Mouse (Mus musculus) hindbrain, embryonic 12.5 days (tissue): ENCODE results near the gene Ptprs. TPM values are rescaled to one million over a fixed set of nuclear protein-coding genes. Genes with fewer than 3 reads are reported as not detected.
A peak's percentile ranks its signal among the peaks of the same experiment; 100 is the strongest.
"Not testable (repeated sequence)": the region's sequence is repeated elsewhere in the genome, so short reads cannot be mapped to it uniquely, and the experiment has no call there.

Experiments
- ATAC-seq: fragments of 200-750 bp; cut with Nextera tagmentation; 2 replicates; pipeline ENCODE4 v1.8.0; 2017; ENCODE audit warnings: moderate TSS enrichment; ENCODE audit not compliant: low FRiP score
- H3K27ac ChIP-seq: fragments of 300-500 bp; sonication (generic); 2 replicates; pipeline ENCODE4 v1.5.1; 2016; ENCODE audit warnings: mild to moderate bottlenecking
- H3K27me3 ChIP-seq: fragments of 300-500 bp; sonication (generic); 2 replicates; pipeline ENCODE4 v1.6.1; 2016; ENCODE audit warnings: mild to moderate bottlenecking
- H3K36me3 ChIP-seq: fragments of 300-500 bp; sonication (generic); 2 replicates; pipeline ENCODE4 v1.6.1; 2016; ENCODE audit warnings: mild to moderate bottlenecking
- H3K4me1 ChIP-seq: fragments of 300-500 bp; sonication (generic); 2 replicates; pipeline ENCODE4 v1.6.1; 2016
- H3K4me2 ChIP-seq: fragments of 300-500 bp; sonication (generic); replicated peaks from 2 replicates; pipeline ENCODE4 v1.6.1; 2016; ENCODE audit warnings: mild to moderate bottlenecking
- H3K4me3 ChIP-seq: fragments of 300-500 bp; sonication (generic); 2 replicates; pipeline ENCODE4 v1.5.1; 2016; ENCODE audit warnings: mild to moderate bottlenecking
- H3K9ac ChIP-seq: fragments of 300-500 bp; sonication (generic); 2 replicates; pipeline ENCODE4 v1.6.1; 2016; ENCODE audit warnings: mild to moderate bottlenecking, moderate library complexity
- H3K9me3 ChIP-seq: fragments of 300-500 bp; sonication (generic); replicated peaks from 2 replicates; pipeline ENCODE4 v1.6.1; 2016; ENCODE audit warnings: mild to moderate bottlenecking
- WGBS: fragments of 180-500 bp; shearing (Covaris S2); methylation state at CpG from one replicate; pipeline ENCODE4 v1.1.7; 2016; 5-methylcytosine and 5-hydroxymethylcytosine counted together
- polyA plus RNA-seq: library from polyadenylated mRNA; unstranded; fragments of >200 nt; fragmentation: Nextera tagmentation; extraction: Ambion mirVana; gene quantifications from 2 replicates; pipeline ENCODE4 v1.2.1, GENCODE M21; 2016

The Ptprs gene
- polyA plus RNA-seq, 1 experiment from 2014 or later: 316 TPM

DNA sequence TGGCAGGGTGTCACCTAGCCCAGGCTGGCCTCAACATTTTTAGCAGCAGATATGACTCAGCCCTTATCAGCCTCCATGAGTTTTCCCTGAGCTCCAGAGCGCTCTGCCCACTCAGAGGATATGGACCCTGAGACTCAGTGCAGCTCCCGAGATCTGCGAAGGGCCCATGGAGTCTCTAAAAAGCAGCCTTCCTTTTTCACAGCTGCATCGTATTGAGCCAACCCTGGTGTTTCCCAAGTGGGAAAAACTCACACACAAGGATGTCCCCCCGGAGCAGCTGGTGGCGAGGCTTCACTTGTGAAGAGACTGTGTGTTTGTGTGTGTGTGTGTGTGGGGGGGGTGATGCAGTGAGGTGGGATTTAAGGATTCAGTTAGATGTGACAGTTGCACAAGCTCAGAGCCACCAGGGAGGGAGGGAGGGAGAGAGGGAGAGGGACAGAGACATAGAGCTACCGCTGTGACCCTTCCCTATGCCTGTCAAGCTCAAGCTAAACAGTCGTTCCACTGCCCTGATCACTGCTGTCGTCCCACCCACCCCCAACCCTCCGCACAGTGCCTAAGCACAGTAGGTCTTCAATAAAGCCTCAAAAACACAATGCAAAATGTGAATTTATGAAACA lies 32.8 kb upstream of the Ptprs start:
- H3K36me3 ChIP-seq: no peaks in the 10 kb centered on the region
- no peak overlapping the region for H3K4me3 ChIP-seq
- no peaks in the 10 kb centered on the region for H3K9me3 ChIP-seq
- 0 out of 2 replicates have a peak overlapping the region, but pooled peaks have one; percentile 10 for H3K9ac ChIP-seq
- H3K4me2 ChIP-seq: peak overlapping the region; percentile 27; the same call in 1 of the 2 replicates
- H3K4me1 ChIP-seq: peaks cover 38% of the 10 kb centered on the region
- H3K27me3 ChIP-seq: peaks cover 51% of the 10 kb centered on the region
- WGBS: 29% methylated on average over 10 of the region's 10 CpGs
- H3K27ac ChIP-seq: peak overlapping the region; percentile 64
- peak; percentile 23 for ATAC-seq

DNA sequence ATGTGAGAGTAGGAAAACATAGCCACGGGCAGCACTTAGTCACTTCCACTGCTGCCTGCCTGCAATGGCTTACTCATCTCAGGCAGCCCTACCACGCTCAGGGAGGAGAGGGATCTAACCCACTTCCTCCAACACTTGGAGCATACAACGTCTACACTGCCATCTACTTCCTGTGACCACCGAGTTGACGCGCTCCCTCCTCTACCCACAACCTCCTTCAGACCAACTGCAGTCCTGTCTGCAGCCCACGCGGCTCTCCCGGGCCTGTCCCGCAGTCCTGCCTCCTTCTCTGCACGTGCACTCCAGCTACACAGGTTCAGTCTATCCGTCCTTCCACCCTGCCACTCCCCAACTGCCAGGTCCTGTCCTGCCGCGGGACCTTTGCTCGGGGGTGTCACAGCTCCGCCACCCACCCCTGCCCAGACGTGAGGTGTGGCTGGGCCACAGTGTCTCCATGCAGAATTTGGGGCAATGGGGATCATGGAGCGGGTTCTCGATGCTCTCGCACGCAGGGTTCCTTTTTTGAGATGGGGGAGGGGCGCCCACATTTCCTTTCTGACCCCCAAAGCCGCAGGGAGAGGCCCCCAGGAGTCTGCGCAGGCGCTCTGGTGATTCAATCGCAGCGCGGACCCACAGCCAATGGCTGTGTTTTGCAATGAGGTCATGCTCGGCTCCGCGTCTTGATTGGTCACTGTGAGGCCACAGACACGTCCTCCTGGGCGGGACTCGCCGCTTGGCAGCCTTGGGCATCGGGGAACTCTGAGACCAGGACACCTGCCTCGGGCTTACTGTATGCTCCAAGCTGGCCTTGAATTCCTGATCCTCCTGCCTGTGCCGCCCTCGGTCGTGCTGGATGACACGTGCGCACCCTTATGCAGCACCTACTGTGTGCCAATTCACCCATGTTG lies 31.1 kb upstream of the Ptprs start:
- H3K4me1 ChIP-seq: peaks cover 39% of the 10 kb centered on the region
- ATAC-seq: peak; percentile 91
- WGBS: under 1% methylated on average over 42 of the region's 42 CpGs

DNA sequence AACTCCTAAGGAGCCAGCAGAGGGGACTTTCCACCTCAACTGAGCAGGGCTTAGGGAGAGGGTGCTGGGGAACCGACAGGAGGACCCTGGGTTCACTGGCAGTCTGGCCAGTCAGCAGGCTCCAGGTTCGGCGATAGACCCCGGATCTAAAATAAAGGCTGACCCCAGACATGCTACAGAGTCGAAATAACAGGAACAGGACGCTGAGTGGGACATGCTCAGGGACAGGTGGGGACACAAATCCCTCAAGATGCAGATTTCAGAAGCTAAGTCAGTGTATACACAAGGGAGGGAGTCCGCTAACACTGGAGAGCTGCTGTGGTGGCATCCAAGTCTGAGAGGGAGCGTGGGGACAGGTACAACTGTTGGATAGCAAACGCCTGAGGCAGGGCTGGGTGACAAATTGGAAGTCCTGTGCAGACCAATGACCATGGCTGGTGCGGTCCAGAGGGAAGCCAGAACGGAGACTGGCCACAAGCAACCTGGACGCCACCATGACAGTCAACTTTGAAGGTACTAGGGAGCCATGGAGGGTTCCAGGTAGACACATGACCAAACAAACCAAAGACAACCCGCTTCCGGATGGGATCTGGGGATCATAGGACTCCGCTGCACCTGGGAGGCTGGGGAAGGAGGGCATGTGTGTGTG lies 30.3 kb upstream of the Ptprs start:
- ATAC-seq: no peak
- peaks cover 41% of the 10 kb centered on the region for H3K4me1 ChIP-seq
- H3K4me3 ChIP-seq: peak overlapping the region; percentile 59
- H3K27me3 ChIP-seq: peaks cover 28% of the 10 kb centered on the region
- H3K9me3 ChIP-seq: no peaks in the 10 kb centered on the region
- peak overlapping the region; percentile 88; the same call in 1 of the 2 replicates for H3K27ac ChIP-seq
- H3K9ac ChIP-seq: peak overlapping the region; percentile 82
- no peaks in the 10 kb centered on the region for H3K36me3 ChIP-seq
- peak overlapping the region; percentile 95 for H3K4me2 ChIP-seq
- WGBS: 61% methylated on average over 15 of the region's 15 CpGs

More for the DNA sequence above, 31.1 kb upstream of the Ptprs start:
- H3K4me3 ChIP-seq: peak overlapping the region; percentile 59
- peak overlapping the region; percentile 95 for H3K4me2 ChIP-seq
- H3K9ac ChIP-seq: peak overlapping the region; percentile 82
- H3K9me3 ChIP-seq: no peaks in the 10 kb centered on the region
- H3K27ac ChIP-seq: peak overlapping the region; percentile 88
- H3K36me3 ChIP-seq: no peaks in the 10 kb centered on the region
- H3K27me3 ChIP-seq: peaks cover 37% of the 10 kb centered on the region

DNA sequence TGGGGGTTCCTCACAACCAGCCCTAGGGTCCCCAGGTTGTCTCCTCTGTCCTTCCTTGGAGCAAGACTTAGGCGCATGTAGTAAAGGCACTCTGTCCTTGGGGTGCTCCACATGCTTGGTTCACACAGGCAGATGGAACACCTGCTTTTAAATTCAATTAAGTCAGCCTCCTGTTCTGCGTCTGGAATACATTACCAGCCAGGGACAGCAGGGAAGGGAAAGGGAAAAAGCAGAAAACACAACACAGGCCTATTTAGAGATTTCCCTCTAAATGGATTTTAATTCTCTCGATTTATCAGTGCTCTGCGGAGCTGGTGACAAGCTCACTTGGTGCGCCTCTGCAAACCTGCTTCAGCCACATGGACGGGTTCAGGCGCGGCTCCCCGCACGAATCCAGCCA lies 29.1 kb upstream of the Ptprs start:
- 75% methylated on average over 10 of the region's 10 CpGs for WGBS
- H3K27ac ChIP-seq: no peak overlapping the region
- ATAC-seq: no peak

DNA sequence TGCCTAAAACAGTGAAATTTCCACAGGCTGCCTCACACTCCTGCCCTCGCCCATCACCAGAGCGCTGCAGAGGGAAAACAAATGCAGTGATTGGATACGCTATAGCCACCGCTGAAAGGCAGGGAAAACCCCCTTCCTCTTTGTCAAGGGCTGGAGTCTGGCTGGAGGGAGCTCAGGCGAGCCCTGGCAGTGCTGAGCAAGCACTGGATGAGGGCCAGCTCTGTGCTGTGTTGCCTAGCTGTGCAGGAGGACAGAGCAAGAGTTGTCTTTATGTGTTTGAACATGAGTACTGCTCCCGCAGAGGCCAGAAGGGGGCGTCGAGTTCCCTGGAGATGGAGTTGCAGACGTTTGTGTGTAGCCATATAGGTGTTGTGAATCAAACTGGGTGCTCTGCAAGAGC lies 26.2 kb upstream of the Ptprs start:
- peak; percentile 44 for ATAC-seq
- no peaks in the 10 kb centered on the region for H3K36me3 ChIP-seq
- peak overlapping the region; percentile 41; the same call in 1 of the 2 replicates for H3K27ac ChIP-seq

More for the DNA sequence above, 29.1 kb upstream of the Ptprs start:
- H3K4me2 ChIP-seq: no peak overlapping the region
- no peak overlapping the region for H3K9ac ChIP-seq
- H3K4me1 ChIP-seq: peaks cover 32% of the 10 kb centered on the region
- H3K4me3 ChIP-seq: no peak overlapping the region
- no peaks in the 10 kb centered on the region for H3K9me3 ChIP-seq
- H3K36me3 ChIP-seq: no peaks in the 10 kb centered on the region
- H3K27me3 ChIP-seq: peaks cover 17% of the 10 kb centered on the region

DNA sequence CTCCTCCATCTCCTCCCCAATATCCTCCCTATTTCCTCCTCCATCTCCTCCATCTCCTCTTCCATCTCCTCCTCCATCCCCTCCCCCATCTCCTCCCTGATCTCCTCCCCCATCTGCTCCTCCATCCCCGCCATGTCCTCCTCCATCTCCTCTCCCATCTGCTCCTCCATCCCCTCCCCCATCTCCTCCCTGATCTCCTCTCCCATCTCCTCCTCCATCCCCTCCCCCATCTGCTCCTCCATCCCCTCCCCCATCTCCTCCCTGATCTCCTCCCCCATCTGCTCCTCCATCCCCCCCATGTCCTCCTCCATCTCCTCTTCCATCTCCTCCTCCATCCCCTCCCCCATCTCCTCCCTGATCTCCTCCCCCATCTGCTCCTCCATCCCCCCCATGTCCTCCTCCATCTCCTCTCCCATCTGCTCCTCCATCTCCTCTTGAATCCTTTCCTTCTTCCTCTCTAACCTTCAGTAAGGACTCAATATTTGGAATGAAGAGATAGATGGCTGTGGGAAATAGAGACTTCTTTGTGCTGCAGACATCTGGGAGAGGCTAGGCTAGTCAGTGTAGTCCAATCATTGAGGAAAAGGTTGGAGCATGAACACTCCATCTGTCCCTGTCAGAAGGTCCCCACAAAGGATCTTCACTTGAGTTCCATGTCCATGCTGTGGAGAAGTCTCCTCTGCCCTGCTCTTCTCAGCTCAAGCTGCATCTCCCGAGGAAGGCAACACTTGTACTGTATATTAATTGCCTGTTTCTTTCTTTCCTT lies 25.5 kb upstream of the Ptprs start:
- H3K9ac ChIP-seq, H3K36me3 ChIP-seq, H3K27me3 ChIP-seq, ATAC-seq, H3K9me3 ChIP-seq, H3K4me3 ChIP-seq, H3K4me2 ChIP-seq: not testable (repeated sequence)
- H3K27ac ChIP-seq: peak overlapping the region; percentile 52; the same call in 1 of the 2 replicates
- WGBS: 48% methylated on average over 2 of the region's 2 CpGs
- H3K4me1 ChIP-seq: peaks cover 20% of the 10 kb centered on the region

More for the DNA sequence above, 26.2 kb upstream of the Ptprs start:
- H3K4me3 ChIP-seq: no peak overlapping the region
- no peaks in the 10 kb centered on the region for H3K9me3 ChIP-seq
- peaks cover 25% of the 10 kb centered on the region for H3K4me1 ChIP-seq
- WGBS: 26% methylated on average over 9 of the region's 9 CpGs
- H3K9ac ChIP-seq: no peak overlapping the region
- H3K27me3 ChIP-seq: no peaks in the 10 kb centered on the region
- no peak overlapping the region for H3K4me2 ChIP-seq

DNA sequence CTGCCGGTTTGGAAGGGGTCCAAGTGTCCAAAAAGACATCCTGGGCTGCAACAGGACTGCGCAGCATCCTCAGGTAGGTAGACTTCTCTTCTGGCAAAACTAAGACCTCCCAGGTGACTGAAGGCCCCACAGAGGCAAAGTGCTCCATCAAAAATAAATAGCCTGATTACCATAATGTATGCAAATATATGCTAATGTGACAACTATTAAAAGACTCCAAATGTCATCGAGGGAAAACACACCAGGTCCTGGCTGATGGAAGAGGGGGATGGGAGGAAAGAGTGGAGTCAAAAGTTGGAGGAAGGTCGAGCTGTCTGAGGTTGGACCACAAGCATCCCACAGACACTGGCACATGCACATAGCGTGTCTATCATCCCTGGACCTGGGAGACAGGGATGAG lies 22.9 kb upstream of the Ptprs start:
- H3K4me3 ChIP-seq: no peak overlapping the region
- H3K27ac ChIP-seq: no peak overlapping the region
- no peaks in the 10 kb centered on the region for H3K27me3 ChIP-seq
- 65% methylated on average over 5 of the region's 5 CpGs for WGBS
- no peak overlapping the region for H3K9ac ChIP-seq
- H3K4me2 ChIP-seq: no peak overlapping the region
- no peaks in the 10 kb centered on the region for H3K36me3 ChIP-seq
- peaks cover 21% of the 10 kb centered on the region for H3K9me3 ChIP-seq
- peaks cover 16% of the 10 kb centered on the region for H3K4me1 ChIP-seq
- ATAC-seq: peak; percentile 24; the same call in 1 of the 2 replicates

DNA sequence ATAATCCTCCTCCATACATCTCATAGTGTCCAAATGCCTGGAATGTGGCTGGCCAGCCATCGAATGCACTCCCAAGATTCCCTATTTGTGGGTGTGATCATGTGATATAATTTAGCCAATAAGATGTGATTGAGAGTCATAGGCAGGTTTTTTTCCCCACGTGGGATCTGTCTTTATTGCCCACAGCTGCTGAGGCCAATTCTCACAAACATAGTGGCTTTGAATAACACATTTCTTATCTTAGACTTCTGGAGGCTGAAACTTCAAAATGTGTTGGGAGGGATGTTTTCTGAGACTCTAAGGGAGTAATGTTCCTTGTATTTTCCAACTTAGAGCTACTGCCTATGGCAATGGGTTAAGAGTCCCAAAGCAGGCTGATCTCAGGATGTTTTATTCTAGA lies 18.2 kb upstream of the Ptprs start:
- Histone ChIP-seq H3K4me3 (no peak overlapping the region), H3K27ac (no peak overlapping the region), H3K27me3 (no peaks in the 10 kb centered on the region), H3K9me3 (peaks cover 47% of the 10 kb centered on the region), H3K9ac (no peak overlapping the region), H3K4me1 (peaks cover 9% of the 10 kb centered on the region), H3K4me2 (no peak overlapping the region), H3K36me3 (no peaks in the 10 kb centered on the region)
- WGBS: 80% methylated on average over 2 of the region's 2 CpGs
- no peak for ATAC-seq

DNA sequence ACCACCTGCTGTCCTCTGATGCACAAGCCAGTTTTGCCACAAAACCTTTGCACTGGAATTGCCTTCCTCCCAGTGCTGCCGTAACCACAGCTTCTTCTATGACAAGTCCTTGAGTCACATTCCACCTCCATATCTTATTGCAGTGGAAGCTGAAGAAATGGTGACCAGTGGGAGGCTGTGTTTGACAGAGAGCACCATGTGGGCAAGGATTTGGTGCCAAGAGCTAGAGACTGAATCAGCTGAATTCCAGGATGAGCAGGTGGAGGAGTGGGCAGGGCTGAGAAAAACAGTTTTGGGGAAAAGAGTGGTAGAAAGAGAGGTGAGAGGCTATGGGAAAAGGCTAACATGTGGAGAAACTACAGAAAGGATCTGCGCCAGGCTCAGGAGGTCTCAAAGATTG lies 17.6 kb upstream of the Ptprs start:
- Histone ChIP-seq H3K9me3 (peaks cover 47% of the 10 kb centered on the region), H3K9ac (no peak overlapping the region), H3K4me3 (no peak overlapping the region), H3K36me3 (no peaks in the 10 kb centered on the region), H3K27me3 (no peaks in the 10 kb centered on the region), H3K4me2 (no peak overlapping the region), H3K27ac (no peak overlapping the region), H3K4me1 (peaks cover 5% of the 10 kb centered on the region)
- no peak for ATAC-seq
- 97% methylated on average over 2 of the region's 2 CpGs for WGBS

DNA sequence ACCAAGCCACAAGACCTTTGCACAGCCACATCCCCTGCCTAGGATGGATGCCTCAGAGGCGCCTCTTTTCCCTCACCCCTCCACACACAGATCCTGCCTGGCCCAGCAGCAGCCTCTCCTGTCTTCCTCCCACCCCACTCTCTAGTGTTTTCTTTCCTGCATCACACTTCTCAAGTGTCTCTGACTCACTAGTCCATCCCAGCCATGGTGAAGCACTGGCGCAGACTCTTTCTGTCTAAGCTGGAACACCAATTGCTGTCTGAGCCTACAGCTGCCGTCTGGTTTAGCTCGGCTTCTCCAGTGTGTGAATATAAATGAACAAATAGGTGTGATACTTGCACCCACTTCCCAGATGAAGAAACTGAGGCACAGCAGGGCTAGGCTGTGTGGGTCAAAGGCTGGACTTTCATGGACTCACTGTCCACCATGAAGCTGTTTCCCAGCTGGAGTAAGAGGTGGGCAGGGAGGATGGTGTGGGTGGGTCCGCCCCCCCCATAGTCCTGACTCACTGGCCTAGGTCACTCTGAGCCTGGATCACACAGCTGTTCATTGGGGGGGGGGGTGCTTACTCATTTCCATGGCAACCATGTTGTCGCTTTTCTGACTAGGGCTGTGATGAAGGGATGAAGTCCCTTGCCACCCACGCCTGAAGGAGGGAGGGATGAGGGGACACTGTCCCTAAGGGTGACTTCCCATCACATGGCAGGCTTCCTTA lies 14.3 kb upstream of the Ptprs start:
- Histone ChIP-seq H3K36me3 (no peaks in the 10 kb centered on the region), H3K27me3 (no peaks in the 10 kb centered on the region), H3K4me3 (no peak overlapping the region), H3K9ac (no peak overlapping the region), H3K9me3 (peaks cover 35% of the 10 kb centered on the region), H3K4me1 (peaks cover 23% of the 10 kb centered on the region), H3K4me2 (no peak overlapping the region), H3K27ac (no peak overlapping the region)
- WGBS: 82% methylated on average over 7 of the region's 7 CpGs
- no peak for ATAC-seq

DNA sequence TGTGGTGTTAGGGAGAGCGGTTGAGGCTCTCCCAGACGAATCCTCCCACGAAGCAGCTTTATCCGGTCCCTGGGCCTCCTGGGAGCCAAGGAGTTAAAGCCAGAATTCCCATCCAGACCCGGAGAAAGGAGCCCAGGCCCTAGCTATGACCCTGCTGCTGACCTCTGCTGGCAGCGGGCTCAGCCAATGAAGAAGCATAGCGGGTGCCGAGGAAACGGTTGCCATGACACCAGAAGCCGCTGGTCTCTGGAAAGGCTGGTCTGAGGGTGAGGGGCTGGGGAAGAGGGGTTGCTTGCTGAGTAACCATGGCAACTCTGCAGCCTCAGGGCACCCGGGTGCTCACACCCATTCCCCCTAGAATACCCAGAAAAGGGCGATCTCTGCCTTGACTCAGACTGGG lies 11.7 kb upstream of the Ptprs start:
- ATAC-seq: peak; percentile 89

More for the DNA sequence above, 11.7 kb upstream of the Ptprs start:
- Histone ChIP-seq H3K27ac (peak overlapping the region; percentile 88), H3K4me3 (no peak overlapping the region), H3K9me3 (peaks cover 14% of the 10 kb centered on the region), H3K27me3 (no peaks in the 10 kb centered on the region), H3K4me2 (peak overlapping the region; percentile 25; the same call in 1 of the 2 replicates), H3K9ac (no peak overlapping the region), H3K36me3 (no peaks in the 10 kb centered on the region), H3K4me1 (peaks cover 23% of the 10 kb centered on the region)
- WGBS: 7% methylated on average over 12 of the region's 12 CpGs
